Mouse (Mus musculus): Measurements from ENCODE around the gene Tmem35b. TPM values are rescaled to one million over a fixed set of nuclear protein-coding genes. Genes with fewer than 3 reads are reported as not detected.
A peak's percentile ranks its signal among the peaks of the same experiment; 100 is the strongest.

The Tmem35b gene
- polyA plus RNA-seq (2014; fragmentation: Nextera tagmentation; extraction: Ambion mirVana), result 13.3 and 15.8 TPM in 2 replicates

DNA sequence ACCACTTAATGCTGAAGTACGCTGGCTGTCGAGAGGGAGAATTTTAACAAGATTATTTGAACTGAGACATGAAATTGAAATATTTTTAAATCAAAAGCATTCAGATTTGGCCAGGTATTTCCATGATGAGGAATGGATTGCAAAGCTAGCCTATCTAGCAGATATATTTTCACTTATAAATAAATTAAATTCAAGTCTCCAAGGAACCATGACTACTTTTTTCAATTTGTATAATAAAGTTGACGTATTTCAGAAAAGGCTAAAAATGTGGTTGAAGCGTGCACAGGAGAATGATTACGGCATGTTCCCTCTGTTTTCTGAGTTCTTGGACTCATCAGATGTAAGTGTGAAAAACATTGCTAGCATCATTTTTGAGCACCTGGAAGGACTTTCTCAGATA is at the start of gene Tmem35b:
TSS of gene Tmem35b (plus strand) at position 301 of the 400 bp plus-strand sequence.
- no peak within 1 kb of the TSS for H3K4me2 ChIP-seq (ENCODE audit: low read depth, low read length)
- 95% methylated on average over 5 of the region's 5 CpGs for WGBS
- no peak within 1 kb of the TSS for H3K4me3 ChIP-seq (ENCODE audit: low read depth, low read length)
- DNase-seq (ENCODE audit: low spot score), result no peak
- no peak within 1 kb of the TSS for H3K27ac ChIP-seq (replicated peaks; ENCODE audit: low read depth, low read length)
- ATAC-seq (replicated peaks; ENCODE audit: insufficient number of reproducible peaks, low FRiP score, low TSS enrichment, low read depth), result no peak
- no peaks in the 10 kb centered on the region for H3K27me3 ChIP-seq (ENCODE audit: control insufficient read depth, insufficient read depth, low read length)
- H3K36me3 ChIP-seq (replicated peaks; ENCODE audit: control insufficient read depth, insufficient read depth, low read depth, low read length), result no peaks in the 10 kb centered on the region
- H3K9ac ChIP-seq (replicated peaks; ENCODE audit: low read length), result no peak within 1 kb of the TSS
- no peaks in the 10 kb centered on the region for H3K9me3 ChIP-seq (replicated peaks; ENCODE audit: control insufficient read depth, low read length)
- no peaks in the 10 kb centered on the region for H3K4me1 ChIP-seq (ENCODE audit: control insufficient read depth, insufficient read depth, low read length)

DNA sequence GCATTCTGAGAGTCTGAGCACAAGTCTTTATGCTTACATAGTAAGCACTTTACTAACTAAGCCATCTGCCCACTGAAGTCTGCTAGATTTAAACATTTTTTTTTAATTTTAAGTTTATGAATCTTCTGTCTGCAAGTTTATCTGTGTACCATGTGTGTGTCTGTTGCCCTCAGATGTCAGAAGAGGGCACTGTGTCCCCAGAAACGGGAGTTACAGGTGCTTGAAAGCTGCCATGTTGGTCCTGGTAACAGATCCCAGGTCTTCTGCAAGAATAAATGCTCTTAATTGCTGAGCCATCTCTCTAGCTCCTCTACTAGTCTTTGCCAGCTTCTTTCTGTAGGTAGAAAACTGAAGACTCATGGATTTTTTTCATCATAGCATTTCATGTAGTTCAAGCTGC is 48.6 kb upstream of the Tmem35b start:
- Histone ChIP-seq H3K9me3 (replicated peaks; ENCODE audit: control insufficient read depth, low read length) (no peaks in the 10 kb centered on the region), H3K27me3 (ENCODE audit: control insufficient read depth, insufficient read depth, low read length) (no peaks in the 10 kb centered on the region), H3K4me3 (ENCODE audit: low read depth, low read length) (no peak overlapping the region), H3K4me2 (ENCODE audit: low read depth, low read length) (no peak overlapping the region), H3K4me1 (ENCODE audit: control insufficient read depth, insufficient read depth, low read length) (no peaks in the 10 kb centered on the region), H3K9ac (replicated peaks; ENCODE audit: low read length) (no peak overlapping the region), H3K27ac (replicated peaks; ENCODE audit: low read depth, low read length) (no peak overlapping the region), H3K36me3 (replicated peaks; ENCODE audit: control insufficient read depth, insufficient read depth, low read depth, low read length) (no peaks in the 10 kb centered on the region)
- DNase-seq (ENCODE audit: low spot score) (no peak), ATAC-seq (replicated peaks; ENCODE audit: insufficient number of reproducible peaks, low FRiP score, low TSS enrichment, low read depth) (no peak)
- 75% methylated on average over 1 of the region's 1 CpGs for WGBS

DNA sequence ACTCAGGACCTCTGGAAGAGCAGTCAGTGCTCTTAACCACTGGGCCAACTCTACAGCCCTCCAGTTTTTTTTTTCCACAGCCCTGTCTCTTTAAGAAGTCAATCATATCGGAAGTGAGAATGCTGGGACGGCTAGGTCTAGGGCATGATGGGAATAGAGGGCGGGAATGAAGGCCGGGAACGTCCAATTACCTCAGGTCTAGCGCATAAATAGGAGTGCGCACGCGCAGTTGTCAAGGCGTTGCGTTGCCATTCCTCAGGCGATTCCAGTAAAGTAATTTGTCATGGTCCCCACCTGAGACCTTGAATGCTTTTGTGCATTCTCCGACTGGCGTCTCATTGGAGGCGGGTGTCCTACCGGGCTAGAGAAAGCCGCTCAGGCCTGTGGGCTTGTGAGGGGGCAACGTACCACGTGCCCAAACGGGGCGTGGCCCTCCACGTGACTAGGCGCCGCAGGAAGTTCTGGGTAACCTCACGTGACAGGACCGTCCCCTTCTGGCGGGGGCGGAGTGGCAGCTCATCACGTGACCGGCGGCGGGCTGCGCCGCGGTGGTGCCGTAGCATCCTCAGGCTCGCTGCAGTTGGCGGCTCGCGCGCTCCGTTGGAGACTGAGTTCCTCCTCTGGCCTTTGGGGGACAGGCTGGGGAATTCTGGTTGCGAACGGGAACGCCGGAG is 46.5 kb upstream of the Tmem35b start, which contains the start of gene Zmym6:
TSS of gene Zmym6 (plus strand) at position 509 of the 674 bp plus-strand sequence.
- peak within 1 kb of the TSS; percentile 65 for H3K9ac ChIP-seq (replicated peaks; ENCODE audit: low read length)
- WGBS, result under 1% methylated on average over 45 of the region's 46 CpGs

GRCm38 (mm10) chr4:127080806-127081205 is 42.7 kb upstream of the Tmem35b start:
- H3K4me3 ChIP-seq (ENCODE audit: low read depth, low read length), result no peak overlapping the region
- 55% methylated on average over 1 of the region's 1 CpGs for WGBS
- H3K9ac ChIP-seq (replicated peaks; ENCODE audit: low read length), result no peak overlapping the region
- no peaks in the 10 kb centered on the region for H3K9me3 ChIP-seq (replicated peaks; ENCODE audit: control insufficient read depth, low read length)
- no peaks in the 10 kb centered on the region for H3K4me1 ChIP-seq (ENCODE audit: control insufficient read depth, insufficient read depth, low read length)
- no peak overlapping the region for H3K27ac ChIP-seq (replicated peaks; ENCODE audit: low read depth, low read length)
- H3K4me2 ChIP-seq (ENCODE audit: low read depth, low read length), result no peak overlapping the region
- no peaks in the 10 kb centered on the region for H3K27me3 ChIP-seq (ENCODE audit: control insufficient read depth, insufficient read depth, low read length)
- no peak for DNase-seq (ENCODE audit: low spot score)
- H3K36me3 ChIP-seq (replicated peaks; ENCODE audit: control insufficient read depth, insufficient read depth, low read depth, low read length), result no peaks in the 10 kb centered on the region
- no peak for ATAC-seq (replicated peaks; ENCODE audit: insufficient number of reproducible peaks, low FRiP score, low TSS enrichment, low read depth)

More for the DNA sequence above, 46.5 kb upstream of the Tmem35b start, which contains the start of gene Zmym6:
- H3K9me3 ChIP-seq (replicated peaks; ENCODE audit: control insufficient read depth, low read length), result no peaks in the 10 kb centered on the region
- H3K4me1 ChIP-seq (ENCODE audit: control insufficient read depth, insufficient read depth, low read length), result no peaks in the 10 kb centered on the region
- H3K36me3 ChIP-seq (replicated peaks; ENCODE audit: control insufficient read depth, insufficient read depth, low read depth, low read length), result no peaks in the 10 kb centered on the region
- H3K27ac ChIP-seq (replicated peaks; ENCODE audit: low read depth, low read length), result peak within 1 kb of the TSS; percentile 47; the same call in 1 of the 2 replicates
- no peaks in the 10 kb centered on the region for H3K27me3 ChIP-seq (ENCODE audit: control insufficient read depth, insufficient read depth, low read length)
- H3K4me3 ChIP-seq (ENCODE audit: low read depth, low read length), result peak within 1 kb of the TSS; percentile 46
- DNase-seq (ENCODE audit: low spot score) (peak; percentile 98), ATAC-seq (replicated peaks; ENCODE audit: insufficient number of reproducible peaks, low FRiP score, low TSS enrichment, low read depth) (peak; percentile 94)
- peak within 1 kb of the TSS; percentile 51 for H3K4me2 ChIP-seq (ENCODE audit: low read depth, low read length)

GRCm38 (mm10) chr4:127083131-127083530 is 40.4 kb upstream of the Tmem35b start:
- no peak for DNase-seq (ENCODE audit: low spot score)

GRCm38 (mm10) chr4:127085761-127086160 is 37.7 kb upstream of the Tmem35b start:
- H3K36me3 ChIP-seq (replicated peaks; ENCODE audit: control insufficient read depth, insufficient read depth, low read depth, low read length), result no peaks in the 10 kb centered on the region
- H3K4me3 ChIP-seq (ENCODE audit: low read depth, low read length), result no peak overlapping the region
- H3K9me3 ChIP-seq (replicated peaks; ENCODE audit: control insufficient read depth, low read length), result no peaks in the 10 kb centered on the region
- WGBS, result 66% methylated on average over 1 of the region's 1 CpGs
- DNase-seq (ENCODE audit: low spot score), result no peak
- H3K4me1 ChIP-seq (ENCODE audit: control insufficient read depth, insufficient read depth, low read length), result no peaks in the 10 kb centered on the region
- no peak overlapping the region for H3K9ac ChIP-seq (replicated peaks; ENCODE audit: low read length)
- H3K4me2 ChIP-seq (ENCODE audit: low read depth, low read length), result no peak overlapping the region
- no peak for ATAC-seq (replicated peaks; ENCODE audit: insufficient number of reproducible peaks, low FRiP score, low TSS enrichment, low read depth)
- H3K27ac ChIP-seq (replicated peaks; ENCODE audit: low read depth, low read length), result no peak overlapping the region
- H3K27me3 ChIP-seq (ENCODE audit: control insufficient read depth, insufficient read depth, low read length), result no peaks in the 10 kb centered on the region

More at GRCm38 (mm10) chr4:127083131-127083530, 40.4 kb upstream of the Tmem35b start:
- 89% methylated on average over 2 of the region's 2 CpGs for WGBS
- Histone ChIP-seq H3K27me3 (ENCODE audit: control insufficient read depth, insufficient read depth, low read length) (no peaks in the 10 kb centered on the region), H3K4me1 (ENCODE audit: control insufficient read depth, insufficient read depth, low read length) (no peaks in the 10 kb centered on the region), H3K4me3 (ENCODE audit: low read depth, low read length) (no peak overlapping the region), H3K9ac (replicated peaks; ENCODE audit: low read length) (no peak overlapping the region), H3K4me2 (ENCODE audit: low read depth, low read length) (no peak overlapping the region), H3K36me3 (replicated peaks; ENCODE audit: control insufficient read depth, insufficient read depth, low read depth, low read length) (no peaks in the 10 kb centered on the region), H3K27ac (replicated peaks; ENCODE audit: low read depth, low read length) (no peak overlapping the region), H3K9me3 (replicated peaks; ENCODE audit: control insufficient read depth, low read length) (no peaks in the 10 kb centered on the region)
- ATAC-seq (replicated peaks; ENCODE audit: insufficient number of reproducible peaks, low FRiP score, low TSS enrichment, low read depth), result no peak

DNA sequence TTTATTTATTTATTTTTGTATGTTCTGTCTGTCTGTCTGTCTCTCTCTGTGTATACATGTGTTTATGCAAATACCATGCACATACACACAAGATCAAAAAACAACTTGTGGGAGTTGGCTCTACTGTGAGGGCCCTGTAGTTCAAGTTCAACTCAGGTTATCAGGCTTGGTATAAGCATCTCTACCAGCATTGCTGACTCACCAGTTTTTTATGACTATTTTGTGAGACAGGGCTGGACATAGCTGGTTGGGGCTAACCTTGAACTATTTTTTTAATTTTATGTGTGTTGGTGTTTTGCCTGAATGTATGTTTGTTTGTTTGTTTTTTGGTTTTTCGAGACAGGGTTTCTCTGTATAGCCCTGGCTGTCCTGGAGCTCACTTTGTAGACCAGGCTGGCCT is 32.3 kb upstream of the Tmem35b start:
- Histone ChIP-seq H3K9me3 (replicated peaks; ENCODE audit: control insufficient read depth, low read length) (no peaks in the 10 kb centered on the region), H3K9ac (replicated peaks; ENCODE audit: low read length) (no peak overlapping the region), H3K27ac (replicated peaks; ENCODE audit: low read depth, low read length) (no peak overlapping the region), H3K4me2 (ENCODE audit: low read depth, low read length) (no peak overlapping the region), H3K27me3 (ENCODE audit: control insufficient read depth, insufficient read depth, low read length) (no peaks in the 10 kb centered on the region), H3K36me3 (replicated peaks; ENCODE audit: control insufficient read depth, insufficient read depth, low read depth, low read length) (0 out of 2 replicates have a peak, but pooled peaks cover 2% of the 10 kb centered on the region), H3K4me3 (ENCODE audit: low read depth, low read length) (no peak overlapping the region), H3K4me1 (ENCODE audit: control insufficient read depth, insufficient read depth, low read length) (no peaks in the 10 kb centered on the region)
- WGBS, result 74% methylated on average over 1 of the region's 1 CpGs
- ATAC-seq (replicated peaks; ENCODE audit: insufficient number of reproducible peaks, low FRiP score, low TSS enrichment, low read depth) (no peak), DNase-seq (ENCODE audit: low spot score) (no peak)

DNA sequence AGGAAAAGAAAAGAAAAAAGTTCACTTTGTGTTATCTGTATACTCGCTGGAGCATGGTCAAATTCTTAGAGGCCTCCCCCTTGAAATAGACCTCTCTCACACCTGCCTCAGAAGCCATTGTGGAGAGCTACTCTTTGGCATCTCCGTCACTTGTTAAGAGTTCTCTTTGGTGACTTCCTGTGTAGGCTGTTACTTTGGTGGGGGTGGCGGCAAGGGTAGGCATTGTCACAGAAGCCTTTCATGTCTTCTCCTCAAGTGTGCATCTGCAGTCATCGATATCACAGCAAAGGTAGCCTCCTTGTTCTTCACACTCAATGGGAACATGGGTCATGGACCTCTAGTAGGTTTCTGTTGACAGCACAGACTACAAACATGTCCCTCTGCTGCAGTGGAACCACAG is 28.4 kb upstream of the Tmem35b start:
- H3K9me3 ChIP-seq (replicated peaks; ENCODE audit: control insufficient read depth, low read length), result no peaks in the 10 kb centered on the region
- ATAC-seq (replicated peaks; ENCODE audit: insufficient number of reproducible peaks, low FRiP score, low TSS enrichment, low read depth) (no peak), DNase-seq (ENCODE audit: low spot score) (no peak)
- no peaks in the 10 kb centered on the region for H3K27me3 ChIP-seq (ENCODE audit: control insufficient read depth, insufficient read depth, low read length)
- WGBS, result 88% methylated on average over 4 of the region's 4 CpGs
- H3K36me3 ChIP-seq (replicated peaks; ENCODE audit: control insufficient read depth, insufficient read depth, low read depth, low read length), result 0 out of 2 replicates have a peak, but pooled peaks cover 2% of the 10 kb centered on the region
- H3K27ac ChIP-seq (replicated peaks; ENCODE audit: low read depth, low read length), result no peak overlapping the region
- no peak overlapping the region for H3K4me2 ChIP-seq (ENCODE audit: low read depth, low read length)
- no peak overlapping the region for H3K4me3 ChIP-seq (ENCODE audit: low read depth, low read length)
- H3K4me1 ChIP-seq (ENCODE audit: control insufficient read depth, insufficient read depth, low read length), result no peaks in the 10 kb centered on the region
- no peak overlapping the region for H3K9ac ChIP-seq (replicated peaks; ENCODE audit: low read length)
